Mouse (Mus musculus) urinary bladder, postnatal 4 days (tissue): Measurements from ENCODE around the gene Srsf11.

Source experiments
- DNase-seq, 2 experiments: peaks; one replicate each; pipeline ENCODE4 v3.0.0; 2021 to 2022; ENCODE audit warnings: low spot score in 2 of 2

The Srsf11 gene

GRCm38 (mm10) chr3:158036329-158036988 lies at the start of gene Srsf11, which contains the start of gene Lrrc40:
Srsf11 (minus strand) TSS chr3:158036639.
Lrrc40 (plus strand) TSS chr3:158036662.
- peak; percentile 88 to 94 for DNase-seq

GRCm38 (mm10) chr3:158077828-158078227 lies 41.4 kb upstream of the Srsf11 start:
- DNase-seq, result no peak

- DNase-seq, result no peak
These were observed 40.9 kb upstream of the Srsf11 start for GRCm38 (mm10) chr3:158077380-158077772.

GRCm38 (mm10) chr3:158076685-158077379 lies 40.4 kb upstream of the Srsf11 start:
- DNase-seq, result no peak

GRCm38 (mm10) chr3:158075004-158075403 lies 38.6 kb upstream of the Srsf11 start:
- no peak for DNase-seq

- no peak for DNase-seq
These were observed 32.3 kb upstream of the Srsf11 start for GRCm38 (mm10) chr3:158068613-158069263.

- no peak for DNase-seq
These were observed 31.5 kb upstream of the Srsf11 start for GRCm38 (mm10) chr3:158067916-158068315.

- DNase-seq, result no peak
These were observed 28.8 kb upstream of the Srsf11 start for GRCm38 (mm10) chr3:158065256-158065655.

- DNase-seq, result no peak
These were observed 25.5 kb upstream of the Srsf11 start for GRCm38 (mm10) chr3:158061811-158062523.

GRCm38 (mm10) chr3:158060621-158061291 lies 24.3 kb upstream of the Srsf11 start:
- no peak for DNase-seq

GRCm38 (mm10) chr3:158049508-158049907 lies 13.1 kb upstream of the Srsf11 start:
- DNase-seq, result no peak

GRCm38 (mm10) chr3:158040755-158041154 lies 4.3 kb upstream of the Srsf11 start:
- no peak for DNase-seq

- no peak for DNase-seq
These were observed 1.7 kb upstream of the Srsf11 start for GRCm38 (mm10) chr3:158038106-158038505.

- no peak for DNase-seq
These were observed 573 bp downstream of the Srsf11 start for GRCm38 (mm10) chr3:158035866-158036265.

- DNase-seq, result no peak
These were observed 4.3 kb downstream of the Srsf11 start for GRCm38 (mm10) chr3:158032106-158032505.

- DNase-seq, result peak; percentile 84 to 92
These were observed 5.0 kb downstream of the Srsf11 start for GRCm38 (mm10) chr3:158031371-158031925.

- DNase-seq, result no peak
These were observed 26.6 kb downstream of the Srsf11 start for GRCm38 (mm10) chr3:158009762-158010320.

- no peak for DNase-seq
These were observed 27.8 kb downstream of the Srsf11 start for GRCm38 (mm10) chr3:158008647-158009046.

GRCm38 (mm10) chr3:157998742-157999369 lies 37.6 kb downstream of the Srsf11 start:
- DNase-seq, result no peak

- DNase-seq, result no peak
These were observed 40.7 kb downstream of the Srsf11 start for GRCm38 (mm10) chr3:157995726-157996125.
